Mouse (Mus musculus): Measurements from ENCODE around the gene Cidec. TPM values are rescaled to one million over a fixed set of nuclear protein-coding genes. Genes with fewer than 3 reads are reported as not detected.

The Cidec gene
- polyA plus RNA-seq (2016; fragmentation: Nextera tagmentation; extraction: Ambion mirVana), result not detected in 2 replicates

- Histone ChIP-seq H3K36me3 (replicated peaks) (no peaks in the 10 kb centered on the region), H3K27me3 (ENCODE audit: poor library complexity, severe bottlenecking) (no peaks in the 10 kb centered on the region), H3K4me3 (no peak within 1 kb of the TSS), H3K27ac (0 out of 2 replicates have a peak within 1 kb of the TSS, but pooled peaks have one; percentile 4), H3K4me1 (no peaks in the 10 kb centered on the region), H3K9me3 (no peaks in the 10 kb centered on the region)
- 82% methylated on average over 9 of the region's 9 CpGs for WGBS
- DNase-seq (ENCODE audit: extremely low spot score, low spot score), result no peak
Observed at GRCm38 (mm10) chr6:113435664-113436205, at the start of gene Cidec. Gene Cidec, minus strand, starts transcription at chr6:113435760.

- Histone ChIP-seq H3K4me1 (peaks cover 68% of the 10 kb centered on the region), H3K27me3 (ENCODE audit: poor library complexity, severe bottlenecking) (peaks cover 42% of the 10 kb centered on the region), H3K27ac (peak overlapping the region; percentile 93), H3K9me3 (no peaks in the 10 kb centered on the region), H3K36me3 (replicated peaks) (peaks cover 19% of the 10 kb centered on the region), H3K4me3 (peak overlapping the region; percentile 75)
- WGBS, result 13% methylated on average over 10 of the region's 10 CpGs
- DNase-seq (ENCODE audit: extremely low spot score, low spot score), result peak; percentile 34
Observed at GRCm38 (mm10) chr6:113483729-113484128, 48.2 kb upstream of the Cidec start.

DNA sequence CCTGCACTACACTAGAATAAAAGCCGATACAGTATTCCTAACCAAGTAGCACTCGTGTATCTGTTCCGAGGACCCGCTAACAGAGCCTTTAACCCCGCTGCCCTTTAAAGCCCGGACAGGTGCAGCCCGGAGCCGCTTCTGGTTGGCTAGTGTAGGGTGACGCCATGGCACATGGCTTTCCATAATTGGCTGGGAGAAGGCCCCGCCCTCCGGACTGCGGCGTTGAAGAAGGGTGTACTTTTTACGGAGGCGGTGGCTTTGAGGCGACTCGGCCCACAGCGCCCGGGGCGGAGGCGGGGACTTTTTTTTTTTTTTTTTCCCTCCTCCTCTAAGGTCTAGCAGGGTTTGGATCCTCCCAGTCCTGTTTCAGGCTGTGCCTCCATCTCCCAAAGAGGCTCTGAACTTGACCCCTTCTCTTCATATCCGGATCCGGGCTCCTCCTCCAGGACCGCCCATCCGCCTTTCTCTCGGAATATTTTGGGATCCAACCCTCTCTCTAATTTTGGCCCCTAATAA is 47.6 kb upstream of the Cidec start, which contains the start of gene Creld1:
Gene Creld1 (plus strand): TSS at position 198 of the 516 bp plus-strand sequence.
- H3K4me1 ChIP-seq, result peaks cover 62% of the 10 kb centered on the region
- peak within 1 kb of the TSS; percentile 75 for H3K4me3 ChIP-seq
- peak within 1 kb of the TSS; percentile 93 for H3K27ac ChIP-seq
- H3K27me3 ChIP-seq (ENCODE audit: poor library complexity, severe bottlenecking), result peaks cover 42% of the 10 kb centered on the region
- H3K9me3 ChIP-seq, result no peaks in the 10 kb centered on the region
- DNase-seq (ENCODE audit: extremely low spot score, low spot score), result peak; percentile 94
- WGBS, result under 1% methylated on average over 26 of the region's 26 CpGs
- peaks cover 13% of the 10 kb centered on the region for H3K36me3 ChIP-seq (replicated peaks)

GRCm38 (mm10) chr6:113482477-113483099 is 47.0 kb upstream of the Cidec start:
- H3K4me3 ChIP-seq, result peak overlapping the region; percentile 75
- WGBS, result under 1% methylated on average over 65 of the region's 65 CpGs
- peaks cover 57% of the 10 kb centered on the region for H3K4me1 ChIP-seq
- peaks cover 42% of the 10 kb centered on the region for H3K27me3 ChIP-seq (ENCODE audit: poor library complexity, severe bottlenecking)
- peak overlapping the region; percentile 93 for H3K27ac ChIP-seq
- peaks cover 7% of the 10 kb centered on the region for H3K36me3 ChIP-seq (replicated peaks)
- DNase-seq (ENCODE audit: extremely low spot score, low spot score), result no peak
- no peaks in the 10 kb centered on the region for H3K9me3 ChIP-seq

DNA sequence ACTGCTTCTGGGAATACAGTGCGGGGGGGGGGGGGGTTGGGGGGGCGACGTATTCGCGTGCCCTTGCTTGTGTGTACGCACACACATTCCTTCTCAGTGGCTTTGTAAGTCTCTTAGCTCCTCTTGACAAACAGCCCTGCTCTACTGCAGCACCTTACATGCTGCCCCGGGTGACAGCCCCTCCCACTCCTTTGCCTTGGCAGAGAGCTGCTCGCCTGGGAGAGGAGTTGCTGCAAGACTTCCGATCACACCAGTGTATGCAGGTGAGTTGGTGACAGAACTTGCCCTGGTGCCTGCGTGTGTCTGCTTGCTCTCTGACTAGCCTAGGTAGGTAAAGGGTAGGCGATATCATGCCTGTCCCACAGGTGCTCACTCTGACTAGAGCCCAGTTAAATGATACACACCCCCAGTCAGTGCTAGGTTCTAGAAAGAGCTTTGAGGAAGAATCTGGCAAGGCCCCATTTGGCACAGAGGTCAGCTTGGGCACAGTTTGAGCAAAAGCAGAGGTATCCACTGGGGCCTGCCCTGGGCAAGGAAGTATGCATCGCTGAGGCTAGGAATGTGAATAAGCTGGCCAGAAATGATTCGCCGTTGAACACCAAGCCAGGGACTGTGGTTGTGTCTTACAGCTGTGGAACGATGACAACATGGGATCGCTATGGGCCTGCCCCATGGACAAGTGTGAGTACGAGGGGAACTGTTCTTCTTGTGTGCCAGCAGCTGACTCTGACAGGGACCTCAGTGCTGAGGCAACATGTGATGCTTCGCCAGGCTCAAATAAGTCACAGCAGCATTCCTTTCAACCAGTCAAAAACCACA is 45.2 kb upstream of the Cidec start:
- Histone ChIP-seq H3K4me1 (peaks cover 46% of the 10 kb centered on the region), H3K36me3 (replicated peaks) (0 out of 2 replicates have a peak, but pooled peaks cover 2% of the 10 kb centered on the region), H3K9me3 (no peaks in the 10 kb centered on the region), H3K4me3 (no peak overlapping the region), H3K27me3 (ENCODE audit: poor library complexity, severe bottlenecking) (peaks cover 48% of the 10 kb centered on the region), H3K27ac (no peak overlapping the region)
- 71% methylated on average over 18 of the region's 18 CpGs for WGBS
- no peak for DNase-seq (ENCODE audit: extremely low spot score, low spot score)

DNA sequence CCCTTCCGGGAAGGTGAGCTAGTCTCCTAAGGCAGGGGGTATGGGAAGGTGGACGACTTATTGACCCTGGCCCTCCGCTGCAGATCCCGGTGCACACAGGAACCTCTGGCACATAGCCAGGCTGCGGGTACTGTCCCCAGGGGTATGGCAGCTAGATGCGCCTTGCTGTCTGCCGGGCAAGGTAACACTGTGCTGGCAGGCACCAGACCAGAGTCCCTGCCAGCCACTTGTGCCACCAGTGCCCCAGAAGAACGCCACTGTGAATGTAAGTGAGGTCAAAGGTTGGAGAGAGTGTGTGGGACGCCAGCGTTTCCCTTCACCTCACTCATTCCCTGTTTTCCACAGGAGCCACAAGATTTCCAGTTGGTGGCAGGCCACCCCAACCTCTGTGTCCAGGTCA is 43.3 kb upstream of the Cidec start:
- Histone ChIP-seq H3K36me3 (replicated peaks) (no peaks in the 10 kb centered on the region), H3K9me3 (no peaks in the 10 kb centered on the region), H3K27me3 (ENCODE audit: poor library complexity, severe bottlenecking) (peaks cover 52% of the 10 kb centered on the region), H3K27ac (no peak overlapping the region), H3K4me3 (no peak overlapping the region), H3K4me1 (peaks cover 31% of the 10 kb centered on the region)
- no peak for DNase-seq (ENCODE audit: extremely low spot score, low spot score)
- WGBS, result 83% methylated on average over 10 of the region's 10 CpGs

DNA sequence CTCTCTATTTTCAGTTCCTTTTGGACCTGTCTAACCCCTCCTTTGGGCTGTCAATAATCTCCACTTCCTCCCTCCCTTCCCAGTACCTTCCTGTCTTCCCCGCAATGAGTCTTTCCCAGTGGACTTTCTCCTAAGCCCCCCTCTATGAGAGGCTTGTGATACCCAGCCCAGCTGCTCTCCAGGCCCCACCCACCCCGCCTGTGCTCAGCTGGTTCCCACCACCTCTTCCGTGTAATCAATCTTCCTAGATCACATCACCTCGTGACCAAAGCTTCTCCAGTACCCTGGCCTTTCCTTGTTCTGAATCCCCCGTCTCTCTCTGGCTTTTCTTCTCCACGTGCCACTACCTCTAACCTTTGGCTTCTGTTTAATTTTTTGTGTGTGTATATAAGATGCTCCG is 41.8 kb upstream of the Cidec start:
- no peak for DNase-seq (ENCODE audit: extremely low spot score, low spot score)
- WGBS, result 63% methylated on average over 7 of the region's 7 CpGs
- peaks cover 54% of the 10 kb centered on the region for H3K27me3 ChIP-seq (ENCODE audit: poor library complexity, severe bottlenecking)

GRCm38 (mm10) chr6:113473715-113474114 is 38.2 kb upstream of the Cidec start:
- 87% methylated on average over 6 of the region's 6 CpGs for WGBS
- no peak for DNase-seq (ENCODE audit: extremely low spot score, low spot score)
- peaks cover 54% of the 10 kb centered on the region for H3K27me3 ChIP-seq (ENCODE audit: poor library complexity, severe bottlenecking)

More for the DNA sequence above, 41.8 kb upstream of the Cidec start:
- Histone ChIP-seq H3K4me1 (peaks cover 20% of the 10 kb centered on the region), H3K36me3 (replicated peaks) (no peaks in the 10 kb centered on the region), H3K4me3 (no peak overlapping the region), H3K9me3 (no peaks in the 10 kb centered on the region), H3K27ac (no peak overlapping the region)

DNA sequence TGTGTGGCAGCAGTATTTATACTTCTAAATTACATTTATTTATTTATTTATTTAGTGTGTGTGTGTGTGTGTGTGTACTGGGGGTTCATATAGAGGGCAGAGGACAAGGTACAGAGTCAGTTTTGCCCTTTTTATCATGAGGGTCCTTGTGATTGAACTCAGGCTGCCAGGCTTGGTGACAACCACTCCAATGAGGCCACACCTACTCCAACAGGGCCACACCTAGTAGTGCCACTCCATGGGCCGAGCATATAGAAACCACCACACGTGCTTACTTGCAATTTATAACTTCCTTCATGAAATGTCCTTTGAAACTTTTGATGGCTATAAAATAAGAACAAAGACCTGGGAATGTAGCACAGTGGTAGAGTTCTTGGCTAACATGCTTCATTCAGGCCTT is 37.7 kb upstream of the Cidec start:
- peaks cover 34% of the 10 kb centered on the region for H3K4me1 ChIP-seq
- no peaks in the 10 kb centered on the region for H3K9me3 ChIP-seq
- H3K4me3 ChIP-seq, result no peak overlapping the region
- DNase-seq (ENCODE audit: extremely low spot score, low spot score), result no peak
- H3K27ac ChIP-seq, result no peak overlapping the region
- peaks cover 57% of the 10 kb centered on the region for H3K27me3 ChIP-seq (ENCODE audit: poor library complexity, severe bottlenecking)
- 78% methylated on average over 2 of the region's 2 CpGs for WGBS
- no peaks in the 10 kb centered on the region for H3K36me3 ChIP-seq (replicated peaks)

More at GRCm38 (mm10) chr6:113473715-113474114, 38.2 kb upstream of the Cidec start:
- no peak overlapping the region for H3K27ac ChIP-seq
- H3K9me3 ChIP-seq, result no peaks in the 10 kb centered on the region
- H3K4me1 ChIP-seq, result peaks cover 32% of the 10 kb centered on the region
- H3K36me3 ChIP-seq (replicated peaks), result no peaks in the 10 kb centered on the region
- no peak overlapping the region for H3K4me3 ChIP-seq

DNA sequence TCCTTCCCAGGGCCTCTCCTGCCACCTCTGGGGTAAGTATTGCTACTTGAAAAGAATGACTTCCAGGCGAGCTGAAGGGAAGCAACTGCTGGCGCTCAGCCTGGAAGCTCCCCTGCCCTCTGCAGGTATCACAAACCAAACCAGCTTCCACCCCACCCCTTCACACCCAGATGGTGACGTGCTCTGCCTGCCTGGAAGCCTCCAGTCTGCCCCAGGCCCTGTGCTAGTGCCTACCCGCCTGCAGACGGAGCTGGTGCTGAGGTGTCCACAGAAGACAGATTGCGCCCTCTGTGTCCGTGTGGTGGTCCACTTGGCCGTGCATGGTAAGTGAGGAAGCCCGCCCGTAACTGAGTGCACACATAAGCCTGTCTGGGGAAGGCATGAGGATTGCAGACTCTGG is 36.5 kb upstream of the Cidec start:
- Histone ChIP-seq H3K27ac (no peak overlapping the region), H3K4me1 (peaks cover 34% of the 10 kb centered on the region), H3K4me3 (no peak overlapping the region), H3K9me3 (no peaks in the 10 kb centered on the region), H3K27me3 (ENCODE audit: poor library complexity, severe bottlenecking) (peaks cover 57% of the 10 kb centered on the region), H3K36me3 (replicated peaks) (no peaks in the 10 kb centered on the region)
- DNase-seq (ENCODE audit: extremely low spot score, low spot score), result no peak
- WGBS, result 71% methylated on average over 10 of the region's 10 CpGs

- no peaks in the 10 kb centered on the region for H3K36me3 ChIP-seq (replicated peaks)
- H3K27ac ChIP-seq, result peak within 1 kb of the TSS; percentile 54; the same call in 1 of the 2 replicates
- H3K4me1 ChIP-seq, result peaks cover 34% of the 10 kb centered on the region
- H3K4me3 ChIP-seq, result peak within 1 kb of the TSS; percentile 24
- 18% methylated on average over 12 of the region's 12 CpGs for WGBS
- H3K27me3 ChIP-seq (ENCODE audit: poor library complexity, severe bottlenecking), result peaks cover 57% of the 10 kb centered on the region
- DNase-seq (ENCODE audit: extremely low spot score, low spot score), result peak; percentile 27
- H3K9me3 ChIP-seq, result no peaks in the 10 kb centered on the region
Observed at GRCm38 (mm10) chr6:113471297-113471936, 35.9 kb upstream of the Cidec start, which contains the start of gene Il17rc. Gene Il17rc, plus strand, starts transcription at chr6:113471427.

GRCm38 (mm10) chr6:113469432-113469831 is 33.9 kb upstream of the Cidec start:
- H3K27ac ChIP-seq, result peak overlapping the region; percentile 62
- H3K27me3 ChIP-seq (ENCODE audit: poor library complexity, severe bottlenecking), result peaks cover 58% of the 10 kb centered on the region
- peaks cover 34% of the 10 kb centered on the region for H3K4me1 ChIP-seq
- no peaks in the 10 kb centered on the region for H3K36me3 ChIP-seq (replicated peaks)
- H3K9me3 ChIP-seq, result no peaks in the 10 kb centered on the region
- DNase-seq (ENCODE audit: extremely low spot score, low spot score), result peak; percentile 81
- 2% methylated on average over 31 of the region's 31 CpGs for WGBS
- peak overlapping the region; percentile 54 for H3K4me3 ChIP-seq

Measured in forebrain, embryonic 10.5 days (tissue).